Mouse (Mus musculus) c-Kit-positive CD71-positive TER-119-negative erythroid progenitor cells, embryonic 14.5 days (primary cell): Measurements from ENCODE around the gene 5730522E02Rik.

Experiments used
- DNase-seq: peaks from one replicate; pipeline ENCODE4 v3.0.0-alpha.2; 2013; ENCODE audit warnings: low read depth

The 5730522E02Rik gene

DNA sequence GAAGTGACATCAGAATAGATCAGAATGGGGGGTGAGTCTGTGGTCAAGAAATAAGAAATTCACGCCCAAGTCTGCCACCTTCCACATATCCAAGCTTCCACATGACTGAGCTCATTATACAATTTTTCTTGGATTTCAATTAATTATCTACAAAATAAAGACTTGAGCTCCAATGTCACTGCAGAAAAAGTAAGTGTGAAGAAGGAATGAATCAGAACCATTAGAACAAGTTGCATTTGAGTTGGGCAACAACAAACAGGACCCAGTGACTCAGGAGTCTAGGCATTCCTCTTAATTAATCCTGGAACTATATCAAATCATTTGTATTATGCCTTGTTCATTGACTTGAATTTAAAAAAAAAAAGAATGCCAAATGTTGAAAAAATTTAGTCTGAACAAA lies 422.9 kb downstream of the 5730522E02Rik start:
- DNase-seq: no peak

DNA sequence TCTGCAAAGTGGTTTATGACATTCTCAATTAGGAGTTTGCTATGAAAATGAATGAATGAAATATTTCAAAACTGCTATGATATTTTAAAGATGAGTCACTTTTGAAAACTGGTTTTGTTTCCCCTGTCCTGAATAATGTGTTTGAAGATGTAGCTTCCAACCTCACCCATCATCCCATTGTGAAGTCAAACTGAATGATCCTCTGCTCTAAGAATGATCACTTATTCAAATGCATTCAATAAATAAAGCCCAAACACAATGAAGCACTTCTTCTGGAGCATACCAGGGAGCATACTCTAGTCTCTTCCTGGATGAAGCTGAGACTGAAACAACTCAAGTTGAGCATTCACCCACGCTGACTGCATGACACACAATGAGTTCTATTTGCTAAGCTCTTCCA lies 438.3 kb downstream of the 5730522E02Rik start:
- no peak for DNase-seq

- DNase-seq: no peak
Measured at GRCm38 (mm10) chr11:25770991-25771568, 439.5 kb downstream of the 5730522E02Rik start.

DNA sequence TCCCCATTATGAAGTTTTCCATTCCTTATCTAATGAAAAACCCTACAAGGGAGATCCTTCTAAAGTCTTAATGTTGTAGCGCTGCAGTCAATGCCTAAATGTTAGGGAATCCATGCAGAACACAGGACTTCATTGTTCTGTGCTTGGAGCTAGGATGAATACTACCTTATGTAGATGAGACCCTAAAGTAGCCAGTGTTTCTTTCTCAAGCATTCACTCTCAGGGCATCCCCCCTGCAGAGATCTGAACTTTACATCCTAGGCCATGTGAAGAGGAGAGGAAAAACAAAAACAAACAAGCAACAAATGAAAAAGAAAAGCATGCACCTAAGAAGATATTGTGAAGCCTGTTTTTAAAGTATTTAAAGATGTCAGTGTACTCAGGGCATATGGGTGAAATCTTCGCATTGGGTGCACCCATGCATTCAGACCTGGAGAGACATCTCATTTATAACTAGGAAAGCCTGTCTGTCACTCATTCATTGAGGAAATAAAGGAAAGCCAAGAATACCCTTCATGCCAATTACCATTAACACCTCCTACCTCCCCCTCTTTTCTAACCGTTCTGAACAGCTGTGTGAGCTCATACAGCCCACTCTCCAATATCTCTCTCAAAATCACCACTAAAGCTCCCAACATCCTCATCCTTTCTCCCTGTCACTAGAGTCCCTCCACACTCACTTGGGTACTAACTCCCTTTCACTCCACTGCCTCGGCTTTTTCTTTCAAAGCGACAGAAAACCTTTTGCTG lies 442.8 kb downstream of the 5730522E02Rik start:
- no peak for DNase-seq

GRCm38 (mm10) chr11:25753156-25753899 lies 457.2 kb downstream of the 5730522E02Rik start:
- no peak for DNase-seq

DNA sequence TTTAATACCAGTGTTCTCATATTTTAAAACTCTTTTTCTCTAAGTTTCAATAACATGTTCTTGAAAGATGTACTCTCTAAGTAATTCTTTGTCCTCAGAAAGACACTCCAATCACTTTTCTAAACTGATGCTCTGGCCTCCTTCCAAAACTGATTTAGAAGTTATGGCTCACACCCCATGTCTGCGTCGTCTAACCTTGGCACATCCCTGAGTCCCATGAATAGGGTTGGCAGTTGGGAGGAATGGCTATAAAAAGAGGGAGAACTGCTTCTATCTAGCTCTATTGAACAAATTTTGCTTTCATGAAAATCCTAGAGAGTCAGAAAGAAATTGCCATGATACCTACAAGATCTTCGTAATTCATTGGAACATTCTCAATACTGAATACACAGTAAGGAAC lies 458.1 kb downstream of the 5730522E02Rik start:
- DNase-seq: no peak

DNA sequence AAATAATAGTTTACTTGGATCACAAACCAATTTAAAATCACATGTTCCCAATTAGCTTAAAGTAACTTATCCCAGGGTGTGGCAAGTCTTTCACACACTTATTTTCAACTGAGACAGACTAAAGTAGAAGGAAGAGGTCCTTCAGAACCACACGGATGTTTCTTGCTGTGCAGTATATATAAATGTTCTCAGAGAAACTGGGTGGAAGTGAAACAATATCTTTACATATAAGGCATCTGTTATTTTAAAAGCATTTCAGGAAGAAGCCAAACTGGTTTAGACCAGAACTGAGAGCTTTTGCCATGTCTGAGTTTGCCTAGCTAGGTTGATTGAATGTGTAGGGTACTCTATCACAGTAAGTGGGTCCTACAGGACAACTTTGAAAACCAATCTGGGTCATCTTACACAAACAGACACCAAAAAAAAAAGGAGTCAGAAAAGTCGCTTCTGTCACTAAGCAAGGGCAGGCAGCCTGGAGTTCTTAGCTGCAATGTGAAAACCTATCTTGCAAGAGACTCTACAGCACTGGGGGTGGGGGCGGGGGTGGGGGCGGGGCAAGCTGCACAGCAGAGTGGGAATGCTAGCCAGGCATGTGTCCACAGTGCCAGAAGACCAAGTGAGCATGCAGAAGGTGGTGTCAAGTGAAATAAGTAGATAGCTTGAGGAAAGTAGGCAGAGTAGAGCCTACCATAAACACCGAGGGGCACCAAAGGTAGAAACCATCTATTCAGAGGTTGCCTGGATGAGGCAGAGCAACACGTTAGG lies 463.3 kb downstream of the 5730522E02Rik start:
- DNase-seq: no peak

- DNase-seq: no peak
Measured at GRCm38 (mm10) chr11:25743664-25744063, 466.9 kb downstream of the 5730522E02Rik start.

DNA sequence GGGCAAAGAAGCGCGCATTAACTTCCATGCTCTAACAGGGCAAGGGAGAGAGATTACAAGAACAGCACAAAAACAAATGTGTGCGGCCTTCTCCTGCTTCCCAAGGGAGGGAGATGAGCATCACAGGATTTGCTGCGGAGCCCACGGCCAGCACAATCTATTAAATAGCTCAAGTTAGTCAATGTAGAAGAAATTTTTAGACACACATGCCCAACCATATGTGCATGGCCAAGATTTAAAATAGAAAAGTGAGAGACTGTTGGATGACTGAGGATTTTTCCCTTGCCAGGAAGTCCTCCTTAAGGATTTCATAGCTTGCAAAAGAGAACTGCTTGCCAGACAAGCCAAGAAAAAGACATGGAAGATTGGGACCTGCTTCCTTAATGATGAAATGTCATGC lies 473.3 kb downstream of the 5730522E02Rik start:
- DNase-seq: no peak

GRCm38 (mm10) chr11:25729476-25729875 lies 481.1 kb downstream of the 5730522E02Rik start:
- no peak for DNase-seq

DNA sequence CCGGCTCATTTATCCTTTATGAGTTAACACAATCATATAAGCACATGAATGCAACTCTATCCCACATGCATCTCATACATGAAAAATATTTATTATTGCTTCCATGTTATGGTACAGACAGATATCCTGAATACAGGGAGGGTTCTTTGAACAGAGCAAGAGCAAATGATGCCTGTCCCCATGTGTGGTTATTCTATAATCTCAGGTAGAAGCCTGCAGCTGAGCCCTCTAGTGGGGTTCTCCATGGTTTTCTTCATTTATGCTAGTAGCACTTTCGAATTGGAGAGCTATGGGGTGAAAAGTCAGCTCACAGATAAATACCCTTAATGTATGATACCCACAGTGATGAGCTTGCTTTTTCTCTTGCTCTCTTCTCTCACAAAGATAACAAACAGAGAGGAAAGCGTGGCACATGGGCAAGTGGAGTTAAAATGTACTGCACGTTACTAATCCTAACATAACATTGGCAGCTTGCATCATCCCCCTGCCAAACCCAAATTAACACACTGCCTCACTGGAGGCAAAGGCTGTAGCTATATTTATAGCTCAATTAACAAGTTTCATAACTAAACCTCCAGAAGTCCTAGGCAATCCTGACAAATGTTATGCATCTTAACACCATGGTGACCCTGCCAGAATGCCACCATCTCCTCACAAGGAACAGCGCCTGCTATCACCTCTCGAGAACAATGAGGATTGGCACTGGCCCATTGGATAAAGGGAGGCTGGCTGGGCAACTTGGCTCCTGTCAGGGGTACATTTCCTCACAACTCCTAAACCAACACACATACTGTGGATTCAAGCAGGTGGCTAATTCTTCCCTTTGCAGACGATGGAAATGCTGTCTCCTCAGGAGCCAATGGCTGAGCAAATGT lies 494.9 kb downstream of the 5730522E02Rik start:
- DNase-seq: no peak

DNA sequence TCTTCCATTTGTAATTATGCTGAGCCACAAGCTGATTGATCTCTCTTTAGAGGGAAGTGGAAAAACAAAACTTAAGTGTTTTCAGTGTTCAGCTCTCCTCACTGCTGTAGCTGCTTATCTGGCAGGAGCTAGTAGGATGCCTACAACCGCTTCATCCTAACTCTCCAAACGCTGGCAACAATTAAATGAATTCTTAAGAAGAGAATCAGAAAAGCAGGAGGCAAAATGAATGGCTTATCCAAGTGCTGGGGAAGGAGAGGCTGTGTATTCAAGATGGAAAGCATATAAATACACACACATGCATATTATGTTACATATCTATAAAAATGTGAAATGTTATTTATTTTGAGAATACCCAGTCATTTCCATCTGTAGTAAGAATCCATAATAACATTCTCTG lies 500.0 kb downstream of the 5730522E02Rik start:
- no peak for DNase-seq

DNA sequence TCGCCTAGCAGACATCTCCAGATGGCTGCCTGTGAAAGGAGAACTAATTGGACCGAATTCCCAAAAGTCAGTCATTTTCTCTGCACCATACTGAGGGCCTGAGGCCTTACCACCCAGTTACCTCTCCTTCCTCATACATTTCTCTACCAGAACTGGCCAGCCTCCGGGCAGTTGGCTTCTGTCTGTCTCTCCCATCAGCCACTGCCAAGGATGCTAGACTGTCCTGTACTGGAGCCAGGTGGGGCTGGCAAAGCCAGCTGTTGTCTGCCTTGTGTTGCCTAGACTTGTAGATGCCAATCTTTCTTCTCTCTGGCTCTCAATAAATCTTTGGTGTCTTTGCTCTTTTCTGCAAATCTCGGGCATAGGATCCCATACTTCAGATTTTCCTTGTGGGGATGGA lies 500.7 kb downstream of the 5730522E02Rik start:
- no peak for DNase-seq

- DNase-seq: no peak
Measured at GRCm38 (mm10) chr11:25704332-25705168, 506.0 kb downstream of the 5730522E02Rik start.

DNA sequence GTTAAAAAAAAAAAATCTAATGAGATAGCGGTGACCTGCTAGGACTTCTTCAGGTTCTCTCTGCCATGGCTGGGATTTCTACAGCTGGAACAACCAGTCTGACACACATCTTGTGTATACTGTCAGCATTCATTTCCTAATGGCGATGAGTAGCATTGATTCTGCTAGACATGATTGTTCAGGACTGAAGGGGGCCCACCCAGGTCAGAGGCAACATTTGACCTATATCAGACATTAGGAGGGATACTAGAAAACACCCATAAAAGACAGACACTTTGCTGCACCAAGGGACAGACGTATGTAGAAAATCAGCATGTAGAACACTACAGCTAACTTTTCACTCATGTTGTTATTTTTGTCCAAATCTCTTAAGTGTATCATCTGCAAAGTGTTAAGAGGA lies 507.8 kb downstream of the 5730522E02Rik start:
- DNase-seq: no peak

DNA sequence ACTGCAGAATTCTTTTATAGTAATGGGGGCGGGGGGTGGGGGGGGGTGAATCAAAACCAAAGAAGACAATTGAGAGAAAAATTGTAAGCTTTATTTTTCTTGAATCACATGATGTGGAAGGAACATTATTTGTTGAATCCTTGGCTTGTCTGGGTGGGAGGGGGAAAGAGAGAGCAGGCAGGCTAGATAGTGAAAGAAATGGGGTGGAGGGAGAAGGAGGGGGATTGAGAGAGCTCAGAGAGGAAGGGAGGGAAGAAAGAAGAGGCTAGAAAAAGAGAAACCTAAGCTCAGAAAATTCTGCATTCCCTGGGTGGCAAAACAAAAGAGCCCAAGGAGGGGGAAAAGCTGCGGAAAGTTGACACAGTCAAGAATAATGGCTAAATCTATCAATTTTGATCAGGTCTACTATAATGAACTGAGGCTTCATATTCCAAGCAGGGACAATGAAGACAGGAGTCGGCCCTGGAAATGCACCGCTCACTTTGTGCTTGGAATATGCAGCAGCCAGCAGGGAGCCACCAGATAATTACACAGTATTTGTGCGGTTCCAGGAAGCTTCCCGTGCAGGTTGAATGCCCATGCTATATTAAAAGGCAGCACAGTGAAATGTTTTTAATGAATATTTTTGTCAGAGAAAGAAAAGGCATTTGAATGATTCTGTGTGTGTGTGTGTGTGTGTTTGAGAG lies 512.9 kb downstream of the 5730522E02Rik start:
- no peak for DNase-seq

GRCm38 (mm10) chr11:25696168-25696567 lies 514.4 kb downstream of the 5730522E02Rik start:
- DNase-seq: no peak

- no peak for DNase-seq
Measured at GRCm38 (mm10) chr11:25684731-25685130, 525.8 kb downstream of the 5730522E02Rik start.

DNA sequence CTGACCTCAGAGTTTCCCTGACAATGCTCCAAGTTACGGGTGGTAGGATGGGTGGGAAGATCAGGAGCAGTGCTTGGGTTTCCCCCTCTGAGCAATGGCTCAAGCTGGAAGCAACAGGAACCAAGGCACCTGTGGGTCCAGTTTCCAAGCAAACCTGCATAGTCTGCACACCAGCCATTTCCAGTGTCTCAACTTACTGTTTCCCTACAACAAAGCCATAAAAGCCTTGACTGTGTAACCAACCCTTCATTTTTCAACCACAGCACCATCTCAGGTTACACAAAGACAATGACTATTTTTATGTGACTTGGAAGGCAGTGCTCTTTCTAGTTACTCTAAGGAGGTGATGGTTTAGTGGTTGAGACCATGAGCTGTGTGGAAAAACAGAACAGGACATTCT lies 530.7 kb downstream of the 5730522E02Rik start:
- DNase-seq: no peak

DNA sequence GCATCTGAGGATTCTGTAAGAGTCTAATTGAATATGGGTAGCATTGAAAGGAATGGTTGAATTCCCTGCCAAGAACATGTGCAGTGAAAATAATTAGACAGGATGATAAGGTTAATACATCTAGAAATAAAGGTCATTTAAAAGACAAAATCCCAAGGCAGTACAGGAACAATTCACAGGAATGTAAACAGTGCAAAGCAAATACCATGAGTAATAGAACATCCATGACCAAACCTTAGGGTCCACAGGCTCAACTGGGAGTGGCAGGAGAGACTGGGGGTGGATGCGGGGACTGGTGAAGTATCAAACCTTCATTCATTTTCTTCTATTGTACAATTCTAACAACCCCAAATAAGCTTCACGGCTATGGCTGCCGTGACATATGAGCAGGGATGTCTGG lies 536.4 kb downstream of the 5730522E02Rik start:
- no peak for DNase-seq
